Mouse (Mus musculus) thymus, postnatal 0 days (tissue): ENCODE results near the gene Otx1. TPM values are rescaled to one million over a fixed set of nuclear protein-coding genes. Genes with fewer than 3 reads are reported as not detected.

Experiments
- DNase-seq: peaks from one replicate; pipeline ENCODE4 v3.0.0-alpha.2; 2015; ENCODE audit warnings: low spot score
- polyA plus RNA-seq: library from polyadenylated mRNA; unstranded; fragments of >200 nt; fragmentation: Nextera tagmentation; extraction: Ambion mirVana; gene quantifications from 2 replicates; pipeline ENCODE4 v1.2.1, GENCODE M21; 2015

The Otx1 gene
- not detected in 2 replicates for polyA plus RNA-seq

- no peak for DNase-seq
Observed at GRCm38 (mm10) chr11:22002783-22003340, at the start of gene Otx1. Gene Otx1, minus strand, starts transcription at chr11:22002897.

- DNase-seq, result no peak
Observed at GRCm38 (mm10) chr11:22050864-22051263, 48.2 kb upstream of the Otx1 start.

- DNase-seq, result no peak
Observed at GRCm38 (mm10) chr11:22039854-22040426, 37.2 kb upstream of the Otx1 start.

GRCm38 (mm10) chr11:22034564-22035105 is 31.9 kb upstream of the Otx1 start:
- no peak for DNase-seq

GRCm38 (mm10) chr11:22033582-22033981 is 30.9 kb upstream of the Otx1 start:
- no peak for DNase-seq

- DNase-seq, result no peak
Observed at GRCm38 (mm10) chr11:22020602-22021001, 17.9 kb upstream of the Otx1 start.

GRCm38 (mm10) chr11:22017444-22017843 is 14.7 kb upstream of the Otx1 start:
- no peak for DNase-seq

- no peak for DNase-seq
Observed at GRCm38 (mm10) chr11:22016341-22016740, 13.6 kb upstream of the Otx1 start.

GRCm38 (mm10) chr11:22008817-22009216 is 6.1 kb upstream of the Otx1 start:
- DNase-seq, result no peak

- DNase-seq, result no peak
Observed at GRCm38 (mm10) chr11:22008129-22008596, 5.5 kb upstream of the Otx1 start.

- no peak for DNase-seq
Observed at GRCm38 (mm10) chr11:22007781-22008110, 5.0 kb upstream of the Otx1 start.

- no peak for DNase-seq
Observed at GRCm38 (mm10) chr11:22007088-22007780, 4.5 kb upstream of the Otx1 start.

GRCm38 (mm10) chr11:22006471-22007087 is 3.9 kb upstream of the Otx1 start:
- no peak for DNase-seq

GRCm38 (mm10) chr11:22005281-22005870 is 2.7 kb upstream of the Otx1 start:
- DNase-seq, result no peak

- DNase-seq, result no peak
Observed at GRCm38 (mm10) chr11:22004331-22004841, 1.7 kb upstream of the Otx1 start.

- DNase-seq, result no peak
Observed at GRCm38 (mm10) chr11:22003341-22003981, 764 bp upstream of the Otx1 start.

- DNase-seq, result no peak
Observed at GRCm38 (mm10) chr11:22002062-22002782, 475 bp downstream of the Otx1 start.

- DNase-seq, result no peak
Observed at GRCm38 (mm10) chr11:22001321-22002061, 1.2 kb downstream of the Otx1 start.

GRCm38 (mm10) chr11:22000316-22001076 is 2.2 kb downstream of the Otx1 start:
- no peak for DNase-seq
